Mouse (Mus musculus) midbrain, postnatal 0 days (tissue): ENCODE measurements at regions not wholly inside any gene's neighbourhood (a gene's known extent, or its start where the extent isn't known, plus 50 kb on each side); places are given as distances from the start of the nearest gene placed in this dataset.

Experiments used
- ATAC-seq: fragments of 200-750 bp; cut with Nextera tagmentation; 2 replicates; pipeline ENCODE4 v1.8.0; 2017; ENCODE audit warnings: moderate number of reproducible peaks, mild to moderate bottlenecking, moderate TSS enrichment, moderate library complexity; ENCODE audit not compliant: low FRiP score
- DNase-seq: peaks from one replicate; pipeline ENCODE4 v3.0.0-alpha.2; 2015; ENCODE audit warnings: low spot score
- H3K27ac ChIP-seq: fragments of 300-500 bp; sonication (generic); 2 replicates; pipeline ENCODE4 v1.5.1; 2014; ENCODE audit warnings: low read depth, mild to moderate bottlenecking, low read length, mixed read lengths
- H3K27me3 ChIP-seq: fragments of 300-500 bp; sonication (generic); 2 replicates; pipeline ENCODE4 v1.6.1; 2014; ENCODE audit warnings: low read length, control low read depth, mixed read lengths; ENCODE audit not compliant: insufficient read depth
- H3K36me3 ChIP-seq: fragments of 300-500 bp; sonication (generic); 2 replicates; pipeline ENCODE4 v1.6.1; 2014; ENCODE audit warnings: low read length, control low read depth, mixed read lengths; ENCODE audit not compliant: insufficient read depth
- H3K4me1 ChIP-seq: fragments of 300-500 bp; sonication (generic); 2 replicates; pipeline ENCODE4 v1.6.1; 2014; ENCODE audit warnings: mild to moderate bottlenecking, control low read depth, antibody characterized with exemption, low read length, mixed read lengths; ENCODE audit not compliant: insufficient read depth
- H3K4me2 ChIP-seq: fragments of 300-500 bp; sonication (generic); 2 replicates; pipeline ENCODE4 v1.6.1; 2014; ENCODE audit warnings: low read depth, mild to moderate bottlenecking, low read length, mixed read lengths; ENCODE audit not compliant: poor library complexity, severe bottlenecking
- H3K4me3 ChIP-seq: fragments of 300-500 bp; sonication (generic); 2 replicates; pipeline ENCODE4 v1.5.1; 2014; ENCODE audit warnings: low read depth, mild to moderate bottlenecking, low read length, moderate library complexity
- H3K9ac ChIP-seq: fragments of 300-500 bp; sonication (generic); replicated peaks from 2 replicates; pipeline ENCODE4 v1.6.1; 2014; ENCODE audit warnings: mild to moderate bottlenecking, low read length, moderate library complexity, mixed read lengths; ENCODE audit not compliant: poor library complexity, severe bottlenecking
- H3K9me3 ChIP-seq: fragments of 300-500 bp; sonication (generic); 2 replicates; pipeline ENCODE4 v1.6.1; 2016; ENCODE audit warnings: low read length, control low read depth
- CTCF ChIP-seq: IDR thresholded peaks from 2 replicates; pipeline ENCODE4 v1.5.1; 2016; ENCODE audit warnings: antibody characterized with exemption, mild to moderate bottlenecking
- WGBS: fragments of 180-500 bp; shearing (Covaris S2); extraction: QIAGEN DNeasy Blood & Tissue Kit; methylation state at CpG from one replicate; pipeline ENCODE4 v1.1.7; 2014; 5-methylcytosine and 5-hydroxymethylcytosine counted together

DNA sequence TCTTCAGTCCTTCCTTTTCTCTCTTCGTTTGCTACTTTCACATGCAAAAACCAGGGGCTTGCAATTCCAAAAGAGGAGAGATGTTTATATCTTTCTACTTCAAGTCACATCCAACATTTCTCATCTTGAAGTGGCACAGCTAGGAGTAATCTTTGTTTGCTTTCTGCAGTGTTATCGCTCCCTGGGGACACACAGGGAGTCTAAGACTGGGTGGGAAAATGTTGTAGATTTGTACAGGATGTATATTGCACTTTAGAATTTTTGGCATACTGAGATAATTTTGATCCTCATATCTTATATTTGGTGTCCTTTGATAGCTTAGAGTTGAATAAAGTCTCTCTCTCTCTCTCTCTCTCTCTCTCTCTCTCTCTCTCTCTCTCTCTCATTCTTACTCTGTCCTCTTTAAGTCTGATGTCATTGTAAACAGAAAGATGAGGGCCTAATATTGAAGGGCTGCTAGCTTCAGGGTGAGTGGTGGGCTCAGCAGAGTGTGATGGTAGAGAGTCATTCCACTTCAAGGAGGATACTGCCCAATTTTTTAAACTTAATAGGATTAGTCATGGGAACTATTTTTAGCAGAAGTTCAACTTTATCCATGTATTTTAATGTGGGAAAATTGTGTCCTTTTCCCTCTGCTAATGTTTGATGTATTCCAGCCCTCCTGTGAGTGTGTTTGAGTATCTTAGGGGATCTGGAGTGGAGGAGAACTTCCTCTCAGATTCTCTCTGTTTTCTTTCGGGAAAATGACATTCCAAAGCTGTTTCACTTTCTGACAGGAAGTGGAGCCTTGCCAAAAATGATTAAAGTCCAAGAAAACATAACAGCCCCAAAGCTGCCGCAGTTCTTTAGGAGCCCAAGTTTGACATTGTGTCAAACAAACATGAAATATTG, 397.3 kb upstream of the Zeb2 start:
- Histone ChIP-seq H3K4me2 (no peak overlapping the region), H3K9ac (no peak overlapping the region), H3K36me3 (no peaks in the 10 kb centered on the region), H3K4me3 (no peak overlapping the region), H3K27me3 (no peaks in the 10 kb centered on the region), H3K4me1 (no peaks in the 10 kb centered on the region), H3K9me3 (no peaks in the 10 kb centered on the region), H3K27ac (no peak overlapping the region)
- ATAC-seq = no peak
- 41% methylated on average over 4 of the region's 4 CpGs for WGBS
- TF ChIP-seq CTCF = no peak
- peak; percentile 33 for DNase-seq

DNA sequence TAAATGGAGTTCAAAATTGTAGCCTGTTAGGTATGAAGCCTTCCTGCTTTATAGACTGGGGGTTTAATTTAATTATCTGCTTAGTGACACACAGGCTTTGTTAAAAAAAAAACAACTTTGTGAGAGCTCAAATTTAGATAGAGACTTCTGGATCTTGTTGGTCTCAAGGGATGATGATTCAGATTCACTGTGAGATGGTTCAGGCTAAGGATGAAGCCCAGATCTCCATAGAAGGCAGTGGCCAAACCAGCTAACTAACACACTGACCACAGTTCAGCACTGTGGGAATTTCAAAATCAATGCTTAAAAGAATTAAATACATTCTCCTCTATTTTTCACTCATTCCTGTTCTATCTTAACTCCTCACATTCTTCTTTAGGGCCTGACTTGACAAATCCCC, 395.7 kb upstream of the Zeb2 start:
- no peak for DNase-seq
- H3K27me3 ChIP-seq = no peaks in the 10 kb centered on the region
- no peak overlapping the region for H3K4me2 ChIP-seq
- H3K9me3 ChIP-seq = no peaks in the 10 kb centered on the region
- H3K36me3 ChIP-seq = no peaks in the 10 kb centered on the region
- ATAC-seq = no peak
- no peak overlapping the region for H3K9ac ChIP-seq
- no peaks in the 10 kb centered on the region for H3K4me1 ChIP-seq
- H3K4me3 ChIP-seq = no peak overlapping the region
- H3K27ac ChIP-seq = no peak overlapping the region
- no peak for TF ChIP-seq CTCF

GRCm38 (mm10) chr2:45511791-45512190, 394.6 kb upstream of the Zeb2 start:
- H3K9ac ChIP-seq = no peak overlapping the region
- H3K4me3 ChIP-seq = no peak overlapping the region
- no peak for ATAC-seq
- TF ChIP-seq CTCF = no peak
- no peaks in the 10 kb centered on the region for H3K36me3 ChIP-seq
- no peaks in the 10 kb centered on the region for H3K9me3 ChIP-seq
- no peak overlapping the region for H3K4me2 ChIP-seq
- H3K4me1 ChIP-seq = no peaks in the 10 kb centered on the region
- H3K27ac ChIP-seq = no peak overlapping the region
- no peaks in the 10 kb centered on the region for H3K27me3 ChIP-seq
- no peak for DNase-seq
- WGBS = 91% methylated on average over 3 of the region's 3 CpGs

DNA sequence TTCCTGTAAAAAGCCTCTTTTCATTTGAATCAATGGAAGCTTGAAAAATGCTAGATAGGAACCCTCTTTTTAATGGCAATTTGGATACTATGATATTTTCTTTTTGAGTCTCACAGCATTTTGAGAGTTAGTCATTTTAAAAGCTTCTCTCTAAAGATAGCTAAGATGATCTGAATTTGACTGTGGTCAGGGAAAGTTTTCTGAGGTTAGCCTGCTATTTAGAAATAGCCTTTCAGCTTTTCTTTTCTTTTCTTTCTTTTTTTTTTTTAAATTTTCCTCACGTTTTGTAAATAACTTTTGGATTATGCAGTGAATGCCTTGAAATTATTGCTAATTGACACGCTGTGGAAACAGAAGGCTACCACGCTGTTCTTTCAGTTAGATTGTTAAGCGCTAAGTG, 387.3 kb upstream of the Zeb2 start:
- DNase-seq (no peak), ATAC-seq (no peak)
- no peak overlapping the region for H3K4me2 ChIP-seq
- no peak overlapping the region for H3K9ac ChIP-seq
- no peak overlapping the region for H3K27ac ChIP-seq
- no peaks in the 10 kb centered on the region for H3K4me1 ChIP-seq
- WGBS = 85% methylated on average over 4 of the region's 4 CpGs
- no peaks in the 10 kb centered on the region for H3K36me3 ChIP-seq
- H3K9me3 ChIP-seq = no peaks in the 10 kb centered on the region
- no peak overlapping the region for H3K4me3 ChIP-seq
- TF ChIP-seq CTCF = no peak
- no peaks in the 10 kb centered on the region for H3K27me3 ChIP-seq

GRCm38 (mm10) chr2:45493656-45494055, 376.5 kb upstream of the Zeb2 start:
- DNase-seq (no peak), ATAC-seq (no peak)
- Histone ChIP-seq H3K4me2 (no peak overlapping the region), H3K27ac (no peak overlapping the region), H3K36me3 (no peaks in the 10 kb centered on the region), H3K4me1 (no peaks in the 10 kb centered on the region), H3K9ac (no peak overlapping the region), H3K4me3 (no peak overlapping the region), H3K27me3 (no peaks in the 10 kb centered on the region), H3K9me3 (no peaks in the 10 kb centered on the region)
- no peak for TF ChIP-seq CTCF
- WGBS = 70% methylated on average over 2 of the region's 2 CpGs

DNA sequence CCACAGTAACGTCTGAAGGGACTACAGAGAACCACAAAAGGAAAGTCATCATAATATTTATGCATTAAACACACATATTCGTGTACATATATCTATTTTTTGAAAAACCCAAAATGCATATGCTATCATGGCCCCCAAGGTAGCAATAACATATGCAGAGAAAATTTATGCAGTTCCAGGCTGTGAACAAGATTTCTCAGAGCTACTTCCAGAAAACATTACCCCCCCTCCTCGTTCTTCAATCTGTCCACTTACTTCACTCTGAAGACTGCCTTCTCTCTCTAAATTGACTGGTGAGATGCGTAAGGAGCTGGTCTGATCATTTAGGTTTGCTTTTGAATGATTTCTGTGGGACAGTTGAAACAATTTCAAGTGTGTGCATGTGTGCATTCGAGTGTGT, 369.3 kb upstream of the Zeb2 start:
- WGBS = 86% methylated on average over 5 of the region's 5 CpGs

More for the DNA sequence above, 369.3 kb upstream of the Zeb2 start:
- no peak overlapping the region for H3K4me3 ChIP-seq
- H3K27ac ChIP-seq = no peak overlapping the region
- no peak for TF ChIP-seq CTCF
- H3K9me3 ChIP-seq = no peaks in the 10 kb centered on the region
- no peaks in the 10 kb centered on the region for H3K27me3 ChIP-seq
- H3K4me2 ChIP-seq = no peak overlapping the region
- no peaks in the 10 kb centered on the region for H3K36me3 ChIP-seq
- DNase-seq (no peak), ATAC-seq (no peak)
- no peak overlapping the region for H3K9ac ChIP-seq
- H3K4me1 ChIP-seq = no peaks in the 10 kb centered on the region
